Mouse (Mus musculus): Measurements from ENCODE around the gene Aspm.

Aspm gene

GRCm38 (mm10) chr1:139501258-139501752, 46.7 kb downstream of the Aspm start, which contains the start of gene F13b:
Gene F13b, plus strand, starts transcription at chr1:139501702.
- no peak for DNase-seq (ENCODE audit: low spot score)

- DNase-seq (ENCODE audit: low spot score) = no peak
Observed at GRCm38 (mm10) chr1:139514556-139514955, 60.0 kb downstream of the Aspm start.

Measured in ovary, postnatal 14 days (tissue).